Mouse (Mus musculus): ENCODE measurements around the gene Slc46a3. TPM values are rescaled to one million over a fixed set of nuclear protein-coding genes. Genes with fewer than 3 reads are reported as not detected.
A peak's percentile ranks its signal among the peaks of the same experiment; 100 is the strongest.

Slc46a3 gene
- polyA plus RNA-seq, 1 experiment = 50.4 TPM

- Histone ChIP-seq H3K4me1 (replicated peaks; ENCODE audit: control insufficient read depth, insufficient read depth, low read length) (no peaks in the 10 kb centered on the region), H3K36me3 (ENCODE audit: control insufficient read depth, insufficient read depth, low read length) (peaks cover 30% of the 10 kb centered on the region), H3K4me3 (ENCODE audit: control insufficient read depth, insufficient read depth, low read length) (no peak overlapping the region), H3K27me3 (ENCODE audit: control insufficient read depth, insufficient read depth, low read length) (no peaks in the 10 kb centered on the region), H3K27ac (ENCODE audit: control insufficient read depth, insufficient read depth, low read length) (no peak overlapping the region)
- WGBS = 96% methylated on average over 17 of the region's 17 CpGs
- no peak for DNase-seq
- TF ChIP-seq CTCF (IDR thresholded peaks at IDR 0.05; ENCODE audit: borderline replicate concordance, control insufficient read depth, extremely low read depth, insufficient read depth, low read length, poor library complexity) (no peak), POLR2A (IDR thresholded peaks at IDR 0.05; ENCODE audit: control insufficient read depth, extremely low read depth, insufficient read depth, low read length, poor library complexity) (no peak)
Measured at GRCm38 (mm10) chr5:147879971-147880682, 14.5 kb downstream of the Slc46a3 start.

DNA sequence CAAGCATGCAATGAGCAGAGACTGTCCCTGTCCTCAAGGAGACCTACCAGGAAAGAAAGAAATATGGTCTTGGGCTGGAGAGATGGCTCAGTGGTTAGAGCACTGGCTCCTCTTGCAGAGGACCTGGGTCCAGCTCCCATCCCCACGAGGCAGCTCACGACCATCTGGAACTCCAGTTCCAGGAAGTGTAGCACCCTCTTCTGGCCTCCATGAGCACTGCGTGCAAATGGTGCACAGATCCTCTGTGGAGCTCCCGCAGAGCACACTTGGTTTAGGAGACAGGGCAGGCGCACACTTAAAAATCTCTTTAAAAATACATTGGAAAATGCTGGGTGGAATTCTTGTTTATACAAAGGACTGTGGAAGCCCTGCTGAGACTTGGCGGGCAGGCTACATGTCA is 17.1 kb downstream of the Slc46a3 start:
- H3K4me1 ChIP-seq (replicated peaks; ENCODE audit: control insufficient read depth, insufficient read depth, low read length) = no peaks in the 10 kb centered on the region
- peak; percentile 25 for DNase-seq
- WGBS = 94% methylated on average over 6 of the region's 6 CpGs
- H3K36me3 ChIP-seq (ENCODE audit: control insufficient read depth, insufficient read depth, low read length) = peaks cover 55% of the 10 kb centered on the region
- no peak overlapping the region for H3K4me3 ChIP-seq (ENCODE audit: control insufficient read depth, insufficient read depth, low read length)
- no peaks in the 10 kb centered on the region for H3K27me3 ChIP-seq (ENCODE audit: control insufficient read depth, insufficient read depth, low read length)
- no peak overlapping the region for H3K27ac ChIP-seq (ENCODE audit: control insufficient read depth, insufficient read depth, low read length)
- peak; percentile 45; the same call in 1 of the 2 replicates for TF ChIP-seq CTCF (IDR thresholded peaks at IDR 0.05; ENCODE audit: borderline replicate concordance, control insufficient read depth, extremely low read depth, insufficient read depth, low read length, poor library complexity)
- TF ChIP-seq POLR2A (IDR thresholded peaks at IDR 0.05; ENCODE audit: control insufficient read depth, extremely low read depth, insufficient read depth, low read length, poor library complexity) = no peak

DNA sequence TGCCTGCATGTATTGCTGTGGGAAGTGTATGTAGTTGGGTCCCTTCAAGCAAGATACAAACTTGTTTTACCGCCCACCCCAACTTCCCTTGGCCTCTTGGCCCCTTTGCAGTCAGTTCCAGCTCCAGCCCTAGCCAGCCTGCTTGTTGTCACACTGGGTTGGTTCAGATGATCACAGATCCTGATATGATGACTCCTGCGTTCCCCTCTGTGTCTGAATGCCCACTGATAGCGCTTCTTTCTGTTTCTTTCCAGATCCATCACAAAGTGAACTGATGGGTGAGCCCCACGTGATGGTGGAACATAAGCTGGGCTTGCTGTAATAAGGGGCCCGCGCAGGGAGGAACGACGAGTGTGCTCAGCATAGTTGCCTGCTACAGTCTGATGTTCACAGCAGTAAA is 19.4 kb downstream of the Slc46a3 start:
- Histone ChIP-seq H3K27me3 (ENCODE audit: control insufficient read depth, insufficient read depth, low read length) (no peaks in the 10 kb centered on the region), H3K36me3 (ENCODE audit: control insufficient read depth, insufficient read depth, low read length) (peaks cover 75% of the 10 kb centered on the region), H3K4me1 (replicated peaks; ENCODE audit: control insufficient read depth, insufficient read depth, low read length) (no peaks in the 10 kb centered on the region), H3K27ac (ENCODE audit: control insufficient read depth, insufficient read depth, low read length) (no peak overlapping the region), H3K4me3 (ENCODE audit: control insufficient read depth, insufficient read depth, low read length) (no peak overlapping the region)
- TF ChIP-seq POLR2A (IDR thresholded peaks at IDR 0.05; ENCODE audit: control insufficient read depth, extremely low read depth, insufficient read depth, low read length, poor library complexity) (no peak), CTCF (IDR thresholded peaks at IDR 0.05; ENCODE audit: borderline replicate concordance, control insufficient read depth, extremely low read depth, insufficient read depth, low read length, poor library complexity) (no peak)
- 96% methylated on average over 8 of the region's 8 CpGs for WGBS
- DNase-seq = no peak

DNA sequence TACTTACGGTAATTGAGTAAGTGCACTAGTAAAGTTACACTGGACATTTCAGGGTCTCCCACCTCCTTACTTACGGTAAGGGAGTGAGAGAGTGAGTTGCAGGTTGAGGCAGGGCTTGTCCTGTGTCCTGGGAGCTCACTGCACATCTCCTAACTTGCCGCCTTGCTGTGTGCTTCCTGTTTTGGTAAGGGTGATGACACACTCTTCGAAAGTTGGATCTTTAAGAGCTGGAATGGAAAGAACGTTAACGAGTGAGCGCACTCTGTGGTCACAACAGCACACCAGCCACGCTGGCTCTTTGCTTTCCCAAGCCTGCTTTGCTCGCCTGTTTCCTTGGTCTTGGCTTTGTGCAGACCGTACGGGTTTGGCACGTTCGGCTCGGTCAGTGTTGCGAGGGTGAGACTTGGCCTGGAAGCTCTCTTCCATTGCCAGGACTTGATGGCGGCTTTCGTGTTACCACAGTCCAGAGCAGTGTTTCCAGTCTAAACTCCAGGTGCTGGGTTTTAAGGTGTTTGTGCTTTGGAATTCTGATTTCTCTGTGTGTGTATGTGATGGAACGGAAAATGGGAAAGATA is 20.0 kb downstream of the Slc46a3 start:
- H3K4me3 ChIP-seq (ENCODE audit: control insufficient read depth, insufficient read depth, low read length) = no peak overlapping the region
- DNase-seq = no peak
- 95% methylated on average over 18 of the region's 18 CpGs for whole genome bisulfite sequencing
- peaks cover 76% of the 10 kb centered on the region for H3K36me3 ChIP-seq (ENCODE audit: control insufficient read depth, insufficient read depth, low read length)
- no peak overlapping the region for H3K27ac ChIP-seq (ENCODE audit: control insufficient read depth, insufficient read depth, low read length)
- H3K4me1 ChIP-seq (replicated peaks; ENCODE audit: control insufficient read depth, insufficient read depth, low read length) = no peaks in the 10 kb centered on the region
- TF ChIP-seq CTCF (IDR thresholded peaks at IDR 0.05; ENCODE audit: borderline replicate concordance, control insufficient read depth, extremely low read depth, insufficient read depth, low read length, poor library complexity) (no peak), POLR2A (IDR thresholded peaks at IDR 0.05; ENCODE audit: control insufficient read depth, extremely low read depth, insufficient read depth, low read length, poor library complexity) (no peak)
- H3K27me3 ChIP-seq (ENCODE audit: control insufficient read depth, insufficient read depth, low read length) = no peaks in the 10 kb centered on the region

GRCm38 (mm10) chr5:147871091-147871820 is 23.4 kb downstream of the Slc46a3 start:
- Histone ChIP-seq H3K4me3 (ENCODE audit: control insufficient read depth, insufficient read depth, low read length) (no peak overlapping the region), H3K27ac (ENCODE audit: control insufficient read depth, insufficient read depth, low read length) (no peak overlapping the region), H3K27me3 (ENCODE audit: control insufficient read depth, insufficient read depth, low read length) (no peaks in the 10 kb centered on the region), H3K36me3 (ENCODE audit: control insufficient read depth, insufficient read depth, low read length) (peaks cover 77% of the 10 kb centered on the region), H3K4me1 (replicated peaks; ENCODE audit: control insufficient read depth, insufficient read depth, low read length) (no peaks in the 10 kb centered on the region)
- no peak for DNase-seq
- WGBS = 72% methylated on average over 15 of the region's 15 CpGs
- TF ChIP-seq CTCF (IDR thresholded peaks at IDR 0.05; ENCODE audit: borderline replicate concordance, control insufficient read depth, extremely low read depth, insufficient read depth, low read length, poor library complexity) (no peak), POLR2A (IDR thresholded peaks at IDR 0.05; ENCODE audit: control insufficient read depth, extremely low read depth, insufficient read depth, low read length, poor library complexity) (no peak)

DNA sequence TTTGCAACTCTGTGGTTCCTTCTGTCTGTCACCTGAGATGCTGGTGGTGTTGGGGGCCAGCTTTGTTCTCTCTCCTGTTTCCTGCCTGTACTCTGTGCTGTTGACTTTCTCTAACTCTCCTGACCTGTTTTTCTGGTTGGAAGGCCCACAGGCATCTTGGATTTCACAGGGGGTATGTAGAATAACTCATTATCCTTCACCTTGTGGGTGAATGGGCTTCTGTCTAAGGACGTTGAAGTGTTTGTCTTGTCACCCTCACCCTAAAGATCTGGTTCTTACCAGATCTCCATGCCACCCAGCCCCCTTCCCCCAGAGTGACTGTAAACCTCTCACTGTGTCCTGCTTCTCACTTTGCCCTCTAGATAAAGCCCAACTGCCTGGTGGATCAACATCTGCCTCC is 24.3 kb downstream of the Slc46a3 start:
- 96% methylated on average over 1 of the region's 1 CpGs for WGBS
- no peak overlapping the region for H3K4me3 ChIP-seq (ENCODE audit: control insufficient read depth, insufficient read depth, low read length)
- no peaks in the 10 kb centered on the region for H3K27me3 ChIP-seq (ENCODE audit: control insufficient read depth, insufficient read depth, low read length)
- H3K36me3 ChIP-seq (ENCODE audit: control insufficient read depth, insufficient read depth, low read length) = peaks cover 68% of the 10 kb centered on the region
- H3K4me1 ChIP-seq (replicated peaks; ENCODE audit: control insufficient read depth, insufficient read depth, low read length) = no peaks in the 10 kb centered on the region
- TF ChIP-seq CTCF (IDR thresholded peaks at IDR 0.05; ENCODE audit: borderline replicate concordance, control insufficient read depth, extremely low read depth, insufficient read depth, low read length, poor library complexity) (no peak), POLR2A (IDR thresholded peaks at IDR 0.05; ENCODE audit: control insufficient read depth, extremely low read depth, insufficient read depth, low read length, poor library complexity) (no peak)
- H3K27ac ChIP-seq (ENCODE audit: control insufficient read depth, insufficient read depth, low read length) = no peak overlapping the region
- no peak for DNase-seq
